Mouse (Mus musculus): ENCODE measurements around the gene Rnf180. TPM values are rescaled to one million over a fixed set of nuclear protein-coding genes. Genes with fewer than 3 reads are reported as not detected.
"Not testable (repeated sequence)": the region's sequence is repeated elsewhere in the genome, so short reads cannot be mapped to it uniquely, and the experiment has no call there.

Rnf180 gene
- 13.5 and 13.9 TPM in 2 replicates for total RNA-seq (2021)
- long read RNA-seq, experiment 1, transcript Rnf180-205 (8 exons, 3,279 nt), result major isoform, 8 of 25 reads
- long read RNA-seq, experiment 1, transcript Rnf180-203 (8 exons, 2,734 nt), result minor isoform, 7 of 25 reads
- long read RNA-seq, experiment 1, partial matches to known transcripts, result 3 of 25 reads
- long read RNA-seq, experiment 1, other reads (novel, unspliced or antisense), result 7 of 25 reads
- long read RNA-seq, experiment 2, transcript Rnf180-205 (8 exons, 3,279 nt), result major isoform, 6 of 14 reads
- long read RNA-seq, experiment 2, partial matches to known transcripts, result 0 of 14 reads
- long read RNA-seq, experiment 2, other reads (novel, unspliced or antisense), result 6 of 14 reads

- DNase-seq, result no peak
Observed at GRCm38 (mm10) chr13:105294715-105295114, at the start of gene Rnf180. Gene Rnf180 (minus strand): TSS chr13:105294815.

GRCm38 (mm10) chr13:105331199-105331968, 36.8 kb upstream of the Rnf180 start:
- no peak for DNase-seq

DNA sequence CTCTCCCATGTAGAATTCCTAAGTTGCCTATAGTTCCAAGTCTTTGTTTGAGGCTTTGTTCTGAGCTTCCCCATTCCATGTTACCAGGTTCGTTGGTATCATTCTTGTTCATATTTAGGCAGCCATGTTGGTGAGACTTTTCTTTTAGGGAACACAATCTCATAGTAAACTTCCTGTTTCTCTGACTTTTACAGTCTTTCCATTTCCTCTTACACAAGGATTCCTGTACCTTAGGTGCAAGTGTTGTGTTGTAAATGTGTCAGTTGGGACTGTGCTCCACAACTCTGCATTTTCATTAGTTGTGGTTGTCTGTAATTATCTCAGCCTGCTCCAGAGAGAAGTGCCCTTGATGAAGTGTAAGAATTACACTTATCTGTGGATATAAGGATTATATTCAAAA, 32.3 kb upstream of the Rnf180 start:
- DNase-seq, result no peak

- no peak for DNase-seq
Observed at GRCm38 (mm10) chr13:105316926-105317325, 22.3 kb upstream of the Rnf180 start.

GRCm38 (mm10) chr13:105316009-105316408, 21.4 kb upstream of the Rnf180 start:
- no peak for DNase-seq

GRCm38 (mm10) chr13:105312763-105313162, 18.1 kb upstream of the Rnf180 start:
- peak; percentile 16 for DNase-seq

GRCm38 (mm10) chr13:105310562-105310961, 15.9 kb upstream of the Rnf180 start:
- not testable (repeated sequence) for DNase-seq

GRCm38 (mm10) chr13:105305513-105305912, 10.9 kb upstream of the Rnf180 start:
- no peak for DNase-seq

DNA sequence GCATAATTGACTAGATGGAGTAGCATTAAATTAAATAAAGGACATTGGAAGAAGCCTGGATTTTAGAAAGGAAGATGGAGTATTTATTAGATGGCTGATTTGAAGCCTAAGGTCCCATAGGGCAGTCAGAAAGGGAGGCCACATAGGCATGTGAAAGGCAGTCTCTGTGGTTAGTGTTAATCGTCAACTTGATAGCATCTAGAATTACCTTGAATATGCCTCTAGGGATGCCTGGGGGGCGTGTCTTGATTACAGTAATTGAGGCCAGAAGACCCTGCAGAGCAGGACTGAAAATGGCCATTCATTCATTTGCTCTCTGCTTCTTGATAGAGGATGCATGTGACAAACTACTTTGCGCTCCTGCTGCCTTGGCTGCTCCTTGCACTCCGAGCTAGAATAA, 9.4 kb upstream of the Rnf180 start:
- DNase-seq, result no peak

- DNase-seq, result no peak
Observed at GRCm38 (mm10) chr13:105300009-105300346, 5.4 kb upstream of the Rnf180 start.

DNA sequence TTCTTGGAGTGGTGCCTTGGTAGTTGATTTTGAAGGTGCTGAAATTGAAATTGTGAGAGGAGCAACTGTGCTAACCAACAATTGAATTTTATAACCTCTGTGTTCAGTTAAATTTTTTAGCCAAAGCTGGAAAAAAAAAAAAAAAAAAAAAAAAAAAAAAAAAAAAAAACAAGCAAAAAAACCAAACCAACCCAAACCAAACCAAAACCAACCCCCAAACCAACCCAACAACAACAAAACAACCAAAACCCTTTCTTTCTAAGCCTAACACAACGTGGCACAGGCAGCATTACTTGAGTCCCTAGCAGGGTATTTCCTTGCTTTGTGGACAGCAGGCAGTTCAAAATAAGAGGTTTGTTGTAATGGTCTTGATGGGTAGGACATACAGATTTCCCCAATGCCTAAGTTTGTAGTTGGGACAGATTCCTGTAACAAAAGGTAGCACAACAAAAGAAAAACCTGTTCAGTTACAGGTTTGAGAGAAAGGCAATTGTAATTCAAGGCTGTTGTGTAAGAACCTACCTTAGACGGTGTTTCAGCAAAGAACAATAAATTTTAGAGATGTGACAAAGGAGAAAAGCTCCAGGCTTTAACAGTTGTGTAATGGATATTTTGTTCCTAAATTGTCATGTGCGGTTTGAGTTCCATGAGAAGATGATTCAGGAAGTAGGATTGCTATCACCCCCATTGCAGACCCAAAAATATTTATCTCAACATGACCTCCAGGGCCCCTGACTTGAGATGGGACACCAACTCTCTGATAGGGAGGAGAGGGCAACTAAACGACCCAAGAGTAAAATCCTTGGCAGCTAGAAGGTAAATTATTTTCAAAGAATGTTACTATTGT, 4.8 kb upstream of the Rnf180 start:
- no peak for DNase-seq

DNA sequence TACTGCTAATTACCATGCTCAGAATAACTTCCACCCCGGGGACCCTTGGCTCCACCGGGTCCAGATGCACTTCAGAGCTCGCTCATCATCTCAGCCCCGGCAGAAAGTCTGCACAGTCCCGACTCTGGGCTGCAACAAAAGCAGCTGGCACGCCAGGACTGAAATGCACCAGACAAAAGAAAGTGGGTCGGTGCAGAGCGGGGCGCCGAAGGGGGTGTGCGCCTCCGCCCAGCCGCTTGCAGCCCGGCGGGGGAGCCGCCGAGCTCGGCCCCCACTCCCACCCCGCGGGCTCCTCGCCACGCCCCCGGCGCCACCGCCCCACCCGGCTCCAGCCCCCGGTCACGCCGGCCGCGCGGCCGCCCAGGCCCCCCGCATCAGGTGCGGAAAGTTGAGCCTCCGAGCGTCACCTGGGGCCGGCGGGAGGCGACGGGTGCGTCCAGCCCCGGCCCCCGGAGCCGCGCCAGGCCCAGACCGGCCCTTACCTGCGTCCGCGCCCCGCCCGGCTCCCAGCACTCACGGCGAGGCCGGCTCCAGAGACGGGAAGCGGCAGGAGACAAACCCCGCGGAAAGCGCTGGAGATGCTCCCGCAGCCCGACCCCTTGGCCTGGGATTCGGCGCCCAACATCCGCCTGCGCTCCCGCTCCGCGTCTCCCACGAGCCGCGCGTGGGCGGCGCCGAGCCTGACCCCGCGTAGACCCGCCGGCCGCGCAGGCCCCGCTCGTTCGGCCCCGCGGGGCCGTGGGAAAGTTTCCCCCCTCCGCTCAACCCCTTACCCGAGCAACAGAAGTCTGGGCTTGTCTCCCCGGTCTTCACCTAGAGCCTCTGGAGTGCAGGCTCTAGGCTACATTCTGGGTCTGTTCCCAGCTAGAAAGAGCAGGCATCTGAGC, 591 bp downstream of the Rnf180 start:
- DNase-seq, result peak; percentile 71

GRCm38 (mm10) chr13:105291816-105292215, 2.8 kb downstream of the Rnf180 start:
- DNase-seq, result peak; percentile 76

- no peak for DNase-seq
Observed at GRCm38 (mm10) chr13:105290594-105290993, 4.0 kb downstream of the Rnf180 start.

GRCm38 (mm10) chr13:105290021-105290420, 4.6 kb downstream of the Rnf180 start:
- peak; percentile 40 for DNase-seq

- no peak for DNase-seq
Observed at GRCm38 (mm10) chr13:105279397-105280018, 15.1 kb downstream of the Rnf180 start.

- DNase-seq, result no peak
Observed at GRCm38 (mm10) chr13:105270394-105271094, 24.1 kb downstream of the Rnf180 start.

GRCm38 (mm10) chr13:105267464-105267863, 27.2 kb downstream of the Rnf180 start:
- peak; percentile 29 for DNase-seq

DNA sequence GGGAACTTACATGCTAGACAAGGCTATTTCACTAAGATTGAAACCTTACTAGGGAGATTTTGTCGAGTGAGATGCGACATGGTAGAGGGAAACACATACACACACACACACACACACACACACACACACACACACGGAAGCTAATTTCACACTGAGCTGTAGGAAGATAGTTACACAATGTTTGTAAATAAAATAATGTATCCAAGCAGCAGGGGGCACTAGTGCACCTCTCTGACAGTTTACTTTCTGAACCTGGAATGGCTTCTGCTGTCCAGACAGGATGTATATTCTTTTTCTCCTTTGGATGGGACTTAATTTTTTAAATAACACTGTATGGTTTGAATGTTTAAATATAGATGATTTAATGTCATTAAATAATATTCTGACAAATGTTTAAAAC, 27.9 kb downstream of the Rnf180 start:
- peak; percentile 64 for DNase-seq

- no peak for DNase-seq
Observed at GRCm38 (mm10) chr13:105256757-105257433, 37.7 kb downstream of the Rnf180 start.

Data from adrenal gland, postnatal 14 days (tissue).